Mouse (Mus musculus): Measurements from ENCODE around the gene Hsh2d. TPM values are rescaled to one million over a fixed set of nuclear protein-coding genes. Genes with fewer than 3 reads are reported as not detected.

The Hsh2d gene
- total RNA-seq, 2 experiments from 2014 or later: not detected

DNA sequence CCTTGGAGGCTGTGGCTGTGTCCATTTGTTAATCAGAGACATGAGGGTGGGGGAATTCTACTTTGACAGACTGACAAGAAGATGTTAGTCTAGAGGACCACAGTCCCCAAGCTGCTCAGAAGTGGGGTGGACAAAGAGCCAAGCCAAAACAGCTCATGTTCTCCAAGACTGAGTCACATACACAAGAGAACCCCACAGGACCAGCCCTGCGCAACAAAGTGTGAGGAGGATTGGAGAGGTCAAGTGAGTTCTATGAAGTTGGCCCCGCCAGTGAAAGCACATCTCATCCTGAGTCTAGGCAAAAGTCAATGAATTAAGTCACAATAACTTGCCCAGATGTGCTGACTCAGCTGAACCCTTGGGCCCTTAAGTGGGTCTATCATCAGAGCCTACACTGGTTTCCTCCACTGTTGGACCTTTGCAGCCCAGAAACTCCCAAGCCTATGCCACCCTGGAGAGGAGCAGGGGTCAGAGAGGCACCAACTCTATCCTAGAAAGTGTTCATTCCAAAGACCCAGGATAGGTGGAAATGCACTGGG is 1.6 kb upstream of the Hsh2d start:
- DNase-seq: peak; percentile 53

DNA sequence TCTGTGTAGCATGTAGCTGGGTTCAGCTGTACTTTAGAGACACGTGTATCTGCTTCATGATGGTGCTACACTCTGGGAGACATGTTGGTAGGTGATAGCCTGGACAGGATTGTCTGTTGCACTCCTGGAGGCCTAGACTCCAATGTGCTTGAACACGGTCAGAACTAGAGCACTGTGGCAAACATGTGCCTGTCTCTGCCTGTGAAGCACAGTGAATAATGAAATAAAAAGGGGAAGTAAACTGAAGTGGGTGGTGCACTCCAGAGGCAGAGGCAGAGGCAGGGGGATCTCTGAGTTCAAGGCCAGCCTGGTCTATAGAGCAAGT is 739 bp downstream of the Hsh2d start:
- DNase-seq: no peak

DNA sequence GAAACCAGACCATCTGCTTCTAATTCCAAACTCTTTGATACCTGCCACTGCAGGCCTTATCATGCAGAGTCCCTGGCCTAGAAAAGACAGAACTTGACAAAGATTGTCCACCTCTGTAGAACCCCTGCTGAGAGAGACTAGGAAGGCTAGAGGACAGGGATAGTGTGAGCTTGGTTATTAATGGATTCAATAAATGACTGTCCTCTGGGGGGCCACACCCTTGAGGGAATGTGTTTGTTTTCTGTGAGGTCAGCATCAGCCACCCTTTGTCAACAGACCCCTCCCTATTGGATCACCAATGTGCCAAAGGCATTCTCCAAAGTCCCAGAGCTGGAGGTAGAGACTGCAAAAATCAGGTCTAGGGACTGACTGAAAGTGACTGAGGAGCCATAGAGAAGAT is 2.6 kb downstream of the Hsh2d start:
- no peak for DNase-seq

DNA sequence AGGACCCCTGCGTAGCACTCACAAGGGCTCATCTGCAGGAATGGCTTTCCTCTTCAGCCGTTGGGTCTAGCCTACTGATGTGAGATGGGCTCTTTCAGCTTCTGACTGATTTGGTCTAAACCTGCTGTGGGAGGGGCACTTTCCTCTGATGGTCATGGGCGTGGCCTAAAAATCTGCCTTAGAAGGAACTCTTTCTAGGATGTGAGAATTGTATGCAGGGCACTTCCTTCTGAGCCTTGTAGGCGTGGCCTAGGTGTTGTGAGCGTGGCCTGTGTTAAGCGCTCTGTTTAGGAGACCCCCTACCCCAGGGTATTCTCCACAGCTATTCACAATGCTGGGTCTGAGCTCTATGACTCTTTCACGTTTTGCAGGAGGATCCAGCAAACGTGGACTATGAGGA is 8.6 kb downstream of the Hsh2d start:
- DNase-seq: no peak

DNA sequence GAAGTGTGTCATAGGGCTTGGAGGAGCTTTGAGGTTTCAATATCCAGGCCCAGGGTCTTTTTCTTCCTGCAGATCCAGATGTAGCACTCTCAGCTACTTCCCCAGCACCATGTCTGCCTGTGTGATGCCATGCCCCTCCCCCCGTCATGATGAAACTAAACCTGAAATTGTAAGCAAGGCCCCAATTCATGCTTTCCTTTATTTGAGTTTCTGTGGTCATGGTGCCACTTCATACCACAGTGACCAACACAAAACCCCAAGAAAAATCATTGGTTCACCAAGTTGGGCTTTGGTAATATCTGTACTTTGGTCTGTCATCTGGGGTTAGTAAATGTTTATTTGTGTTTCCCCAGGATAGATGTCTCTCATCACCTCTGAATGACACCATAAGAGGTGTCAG is 19.1 kb downstream of the Hsh2d start:
- no peak for DNase-seq

DNA sequence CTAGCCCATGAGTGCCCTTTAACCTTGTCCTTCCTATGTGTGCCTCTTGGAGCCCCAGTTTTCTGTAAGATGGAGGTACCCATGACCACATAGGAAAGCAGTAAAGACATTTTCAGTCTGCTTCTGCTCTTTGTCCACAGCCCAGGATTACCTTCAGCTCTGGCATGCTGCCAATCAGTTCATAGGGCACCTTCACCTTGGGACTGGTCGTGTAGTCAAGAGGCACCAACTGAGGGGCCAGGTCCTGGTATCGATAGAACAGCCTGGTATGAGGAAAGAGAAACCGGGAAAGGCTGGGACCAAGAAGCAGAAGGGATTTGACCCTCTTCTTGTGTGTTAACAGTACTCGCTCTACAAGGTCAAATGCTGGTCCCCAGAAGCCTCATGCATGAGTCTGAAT is 20.8 kb downstream of the Hsh2d start:
- DNase-seq: no peak

DNA sequence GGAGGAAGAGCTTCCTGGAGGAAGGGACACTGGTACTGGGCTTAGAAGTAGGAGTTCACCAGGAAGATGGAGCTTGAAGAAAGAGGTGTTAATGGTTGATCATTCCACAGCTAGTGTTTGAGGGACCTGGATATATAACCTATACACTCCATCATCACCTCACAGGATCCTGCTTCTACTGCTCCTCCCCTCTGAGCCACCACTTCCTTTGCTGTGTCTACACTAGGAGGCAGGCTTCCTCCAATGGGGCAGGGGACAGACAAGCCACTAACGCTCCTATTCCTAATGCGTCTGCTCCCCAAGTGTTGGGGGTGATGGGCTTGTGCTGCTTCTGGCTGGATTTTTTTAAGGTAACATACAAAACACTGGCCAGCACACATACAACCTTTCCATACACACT is 21.3 kb downstream of the Hsh2d start:
- DNase-seq: no peak

DNA sequence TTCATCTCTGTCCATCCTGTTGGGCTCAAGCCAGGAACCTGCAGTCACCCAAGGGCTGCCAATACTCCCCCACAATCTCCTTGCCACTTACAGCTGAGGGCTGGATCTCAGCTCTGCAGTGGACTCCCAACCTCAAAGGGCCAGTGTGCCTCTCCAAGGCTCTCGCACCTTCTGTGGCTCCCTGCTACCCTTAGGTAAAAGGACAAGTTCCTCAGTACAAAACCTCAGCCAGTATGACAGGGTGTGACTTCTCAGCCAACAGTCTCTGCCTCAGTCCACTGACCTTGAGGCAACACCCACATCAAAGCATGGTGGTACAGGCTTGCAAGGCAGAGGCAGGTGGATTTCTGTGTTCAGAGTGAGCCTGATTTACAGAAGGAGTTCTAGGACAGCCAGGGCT is 22.4 kb downstream of the Hsh2d start:
- no peak for DNase-seq

DNA sequence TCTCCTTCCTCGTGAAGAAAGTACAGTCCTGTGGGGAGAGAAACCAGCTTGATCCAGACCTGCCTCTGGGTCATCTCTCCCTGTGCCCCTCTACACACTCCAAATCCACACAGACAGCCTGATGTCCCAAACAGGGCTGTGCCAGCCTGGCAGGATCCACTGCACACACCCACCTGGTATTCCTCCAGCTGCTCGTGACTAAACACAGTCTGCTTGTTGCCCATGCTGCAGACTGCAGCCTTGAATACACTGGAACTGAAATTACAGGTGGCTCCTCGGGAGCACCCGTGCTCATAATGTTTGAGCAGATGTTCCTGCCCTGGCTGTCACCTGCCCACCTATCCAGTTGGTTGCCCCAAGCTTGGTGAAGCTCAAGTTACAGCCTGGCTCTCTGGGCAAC is 23.3 kb downstream of the Hsh2d start, which contains the start of gene Cib3:
TSS of gene Cib3 (minus strand) at position 87 of the 400 bp plus-strand sequence.
- no peak for DNase-seq

DNA sequence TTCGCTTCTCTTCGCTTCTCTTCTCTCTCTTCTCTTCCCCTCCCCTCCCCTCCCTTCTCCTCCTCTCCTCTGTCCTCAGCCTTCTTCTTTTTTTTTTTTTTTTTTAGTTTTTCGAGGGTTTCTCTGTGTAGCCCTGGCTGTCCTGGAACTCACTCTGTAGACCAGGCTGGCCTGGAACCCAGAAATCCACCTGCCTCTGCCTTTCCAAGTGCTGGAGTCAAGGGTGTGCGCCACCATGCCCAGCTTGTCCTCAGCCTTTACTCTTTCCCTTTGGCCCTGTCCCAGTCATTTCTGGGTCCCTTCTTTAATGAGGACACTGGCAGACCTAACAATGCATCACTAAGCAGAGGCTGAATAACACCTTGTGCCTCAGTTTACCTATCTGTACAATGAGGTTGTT is 24.1 kb downstream of the Hsh2d start, which contains the start of gene Gm11034:
TSS of gene Gm11034 (minus strand) at position 101 of the 400 bp plus-strand sequence.
- DNase-seq: no peak

DNA sequence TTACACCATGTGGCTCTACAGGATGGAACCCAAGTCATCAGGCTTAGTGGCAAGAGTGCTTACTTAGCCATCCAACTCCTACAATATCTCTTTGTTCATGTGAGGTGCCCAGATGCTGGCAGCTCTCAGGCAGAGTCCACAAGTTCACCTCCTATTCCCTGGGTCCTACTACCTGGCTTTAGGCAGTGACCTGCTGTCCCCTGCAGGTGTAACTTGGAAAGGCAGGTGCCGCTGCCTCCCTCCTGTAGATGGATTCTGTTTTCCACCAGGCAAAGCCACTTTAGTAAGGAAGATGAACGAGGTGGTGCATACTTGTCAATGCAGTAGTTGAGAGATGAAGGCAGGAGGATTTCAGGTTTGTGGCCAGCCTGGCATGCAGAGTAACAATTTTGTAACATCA is 25.6 kb downstream of the Hsh2d start:
- DNase-seq: no peak

DNA sequence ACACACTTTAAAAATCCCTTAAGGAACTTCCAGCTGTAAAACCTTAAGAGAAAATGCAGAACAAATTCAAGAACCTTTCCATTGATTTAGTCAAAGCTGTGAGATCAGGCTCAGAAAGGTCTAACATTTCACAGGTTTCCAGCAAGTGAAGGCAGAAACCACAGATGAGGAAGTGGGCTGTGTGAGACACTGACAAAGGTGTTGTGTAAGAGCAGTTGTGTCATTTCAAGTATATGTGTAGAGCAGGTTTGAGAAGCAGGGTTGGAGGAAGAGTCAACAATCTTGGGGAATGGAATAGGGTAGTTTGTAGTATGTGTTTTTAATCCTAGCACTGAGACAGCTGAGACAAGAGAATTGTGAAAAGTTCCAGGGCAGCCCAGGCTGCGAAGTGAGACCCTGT is 26.4 kb downstream of the Hsh2d start:
- DNase-seq: no peak

DNA sequence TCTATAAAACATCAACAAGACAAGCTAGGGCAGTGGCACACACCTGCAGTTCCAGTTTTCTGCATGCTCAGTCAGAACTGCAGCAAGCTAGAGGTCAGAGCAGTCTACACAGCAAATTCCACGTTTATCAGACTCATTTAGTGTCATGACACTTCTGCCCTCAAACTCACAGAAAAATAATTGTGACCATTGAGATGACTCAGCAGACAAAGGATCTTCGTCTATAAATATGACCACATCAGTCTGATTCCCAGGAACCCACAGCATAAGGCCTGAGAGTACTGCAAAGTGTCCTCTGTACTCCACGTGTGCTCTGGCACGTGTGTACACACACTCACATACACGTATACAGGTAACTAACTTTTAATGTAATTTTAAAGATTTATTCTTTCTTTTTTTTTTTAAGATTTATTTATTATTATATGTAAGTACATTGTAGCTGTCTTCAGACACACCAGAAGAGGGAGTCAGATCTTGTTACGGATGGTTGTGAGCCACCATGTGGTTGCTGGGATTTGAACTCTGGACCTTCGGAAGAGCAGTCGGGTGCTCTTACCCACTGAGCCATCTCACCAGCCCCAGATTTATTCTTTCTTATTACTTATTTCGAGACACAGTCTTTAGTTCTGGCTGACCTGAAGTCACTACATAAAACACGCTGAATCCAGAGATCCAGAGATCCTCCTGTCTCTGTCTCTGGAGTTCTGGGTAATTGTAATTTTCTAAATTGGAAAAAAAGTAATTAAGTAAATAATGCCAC is 29.5 kb downstream of the Hsh2d start:
- DNase-seq: no peak

DNA sequence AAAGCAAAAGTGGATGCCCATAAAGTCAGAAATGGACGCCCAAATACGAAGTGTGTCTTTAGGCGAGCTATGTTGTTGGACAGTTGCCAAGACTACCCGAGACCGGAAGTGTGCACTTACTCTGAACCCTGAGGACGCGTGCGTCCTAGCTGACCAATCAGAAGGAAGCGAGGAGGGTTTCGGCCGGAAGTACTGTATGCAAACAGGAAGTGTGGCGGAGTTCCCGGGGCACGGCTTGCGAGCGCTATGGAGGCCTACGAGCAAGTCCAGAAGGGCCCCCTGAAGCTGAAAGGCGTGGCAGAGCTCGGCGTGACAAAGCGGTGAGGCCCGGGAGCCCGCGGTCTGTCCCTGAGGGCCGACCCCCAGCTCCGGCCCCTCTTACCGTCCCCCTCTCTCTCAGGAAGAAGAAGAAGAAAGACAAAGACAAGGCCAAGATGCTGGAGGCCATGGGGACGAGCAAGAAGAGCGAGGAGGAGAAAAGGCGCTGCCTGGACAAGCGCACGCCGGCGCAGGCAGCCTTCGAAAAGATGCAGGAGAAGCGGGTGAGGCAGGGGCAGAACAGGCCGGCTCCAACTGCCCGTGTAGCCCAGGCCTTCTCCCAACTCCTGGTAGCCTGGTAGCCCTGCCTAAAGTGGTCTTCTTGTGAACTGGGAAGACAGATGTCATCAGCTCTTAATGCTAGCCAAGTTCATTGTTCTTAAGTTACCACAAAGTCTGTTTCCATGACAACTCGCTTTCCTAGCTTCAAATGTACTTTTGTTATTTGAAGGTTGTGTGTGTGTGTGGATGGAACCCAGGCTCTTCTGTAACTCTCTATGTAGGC is 30.3 kb downstream of the Hsh2d start, which contains the start of gene Fam32a:
TSS of gene Fam32a (plus strand) at position 190 of the 823 bp plus-strand sequence.
- DNase-seq: peak; percentile 85

DNA sequence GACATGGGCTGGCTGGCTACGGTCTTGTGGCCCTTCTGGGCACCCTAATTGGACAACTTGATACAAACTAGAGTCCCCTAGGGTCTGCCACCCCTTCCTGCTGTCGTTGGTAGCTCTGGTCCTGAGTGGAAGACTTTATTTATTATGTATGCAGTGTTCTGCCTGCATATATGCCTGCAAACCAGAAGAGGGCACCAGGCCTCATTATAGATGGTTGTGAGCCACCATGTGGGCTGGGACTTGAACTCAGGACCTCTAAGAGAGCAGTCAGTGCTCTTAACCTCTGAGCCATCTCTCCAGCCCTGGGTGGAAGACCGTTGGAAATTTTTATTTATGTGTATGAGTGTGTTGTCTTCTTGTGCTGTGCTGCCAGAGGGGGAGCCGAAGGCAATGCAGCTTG is 31.3 kb downstream of the Hsh2d start:
- DNase-seq: no peak

DNA sequence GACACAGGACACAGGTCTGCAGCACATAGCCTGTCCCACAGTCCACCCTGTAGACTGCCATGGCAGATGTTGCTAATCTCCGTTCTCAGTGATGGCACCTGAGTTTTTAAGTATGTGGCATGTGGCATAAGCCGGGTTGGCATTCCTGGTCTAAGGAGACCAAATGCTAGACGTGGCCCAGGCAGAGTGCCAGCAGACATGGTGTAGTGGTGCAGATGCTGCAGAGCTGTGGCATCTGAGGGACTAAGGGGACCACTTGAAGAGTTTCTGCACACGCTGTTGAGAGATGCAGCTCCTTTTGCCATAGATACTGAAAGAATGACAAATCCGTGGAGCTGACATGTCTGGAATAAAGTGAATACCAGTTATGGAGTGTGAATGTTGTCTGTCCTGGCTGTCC is 33.2 kb downstream of the Hsh2d start:
- no peak for DNase-seq

DNA sequence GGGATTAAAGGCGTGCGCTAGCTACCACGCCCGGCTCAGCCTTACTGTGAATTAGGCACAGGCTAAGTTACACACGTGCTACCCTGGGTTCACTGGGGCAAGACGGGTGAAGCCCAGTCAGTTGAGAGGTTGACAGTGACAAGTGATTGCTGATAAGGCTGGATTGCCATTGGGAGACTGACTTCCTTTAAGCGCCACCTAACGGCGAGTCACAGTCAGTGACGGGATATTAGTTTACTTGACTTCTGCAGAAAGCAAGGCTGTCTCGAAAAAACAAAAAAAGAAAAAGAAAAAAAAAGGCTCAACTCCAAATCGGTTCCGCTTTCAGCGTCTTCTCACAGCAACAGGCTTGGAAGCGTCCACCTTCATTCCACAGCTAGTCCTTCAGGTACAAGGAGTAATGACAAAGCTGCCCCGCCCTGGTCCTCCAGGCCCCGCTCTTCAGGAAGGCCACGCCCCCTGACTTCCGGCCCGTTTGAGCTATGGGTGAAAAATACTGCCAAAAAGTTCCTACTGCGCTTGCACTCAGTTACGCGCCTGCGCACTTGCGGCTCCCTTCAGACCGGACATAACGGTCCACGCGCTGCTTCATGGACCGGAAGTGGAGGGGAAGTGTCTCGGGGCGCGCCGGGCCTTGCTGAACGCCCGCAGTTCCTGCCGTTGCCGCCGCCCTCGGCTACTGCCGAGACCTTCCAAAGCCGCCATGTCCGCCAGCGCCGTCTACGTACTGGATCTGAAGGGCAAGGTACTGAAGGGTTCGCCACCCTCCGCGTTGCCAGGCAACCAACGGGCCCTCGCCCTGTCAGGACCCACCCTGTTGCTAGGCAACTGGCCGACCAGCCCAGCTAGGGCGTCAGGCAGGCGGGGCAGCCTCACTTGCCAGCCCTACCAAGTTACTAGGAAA is 50.3 kb downstream of the Hsh2d start, which contains the start of gene Ap1m1:
TSS of gene Ap1m1 (plus strand) at position 520 of the 904 bp plus-strand sequence.
- DNase-seq: peak; percentile 97

DNA sequence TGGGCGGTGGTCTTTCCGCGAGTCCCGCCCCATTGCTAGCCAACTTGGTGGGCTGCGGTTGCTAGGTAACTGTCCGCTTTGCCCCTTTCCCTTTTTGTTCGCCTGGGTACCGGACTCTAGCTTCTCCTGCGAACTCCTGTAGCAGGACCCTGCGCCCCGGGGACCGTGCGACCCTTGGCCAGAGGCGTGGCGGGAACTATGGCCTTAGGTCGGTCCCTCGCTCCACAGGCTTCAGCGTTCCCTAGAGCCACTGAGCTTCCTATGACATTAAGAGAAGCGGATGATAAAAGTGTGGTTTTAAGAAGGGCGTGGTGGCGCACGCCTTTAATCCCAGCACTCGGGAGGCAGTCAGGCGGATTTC is 50.9 kb downstream of the Hsh2d start:
- DNase-seq: no peak

DNA sequence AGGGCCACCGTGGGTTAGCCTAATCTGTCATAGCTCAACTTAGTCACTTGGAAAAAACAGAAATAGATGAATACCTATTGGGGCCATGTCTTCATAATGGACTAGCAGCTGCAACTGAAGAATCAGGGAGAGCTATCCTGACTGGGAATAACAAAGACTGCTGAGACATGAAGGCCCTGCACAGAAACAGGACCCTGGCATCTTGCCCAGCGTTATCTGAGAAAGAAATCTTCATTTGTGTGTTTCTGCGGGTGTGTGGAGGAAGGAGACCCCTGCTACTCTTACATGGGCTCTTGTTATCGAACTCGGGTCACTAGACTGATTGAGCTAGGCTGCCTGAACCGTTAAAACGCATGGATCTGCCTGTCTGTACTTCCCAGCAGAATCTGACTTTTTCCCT is 51.5 kb downstream of the Hsh2d start:
- DNase-seq: no peak

DNA sequence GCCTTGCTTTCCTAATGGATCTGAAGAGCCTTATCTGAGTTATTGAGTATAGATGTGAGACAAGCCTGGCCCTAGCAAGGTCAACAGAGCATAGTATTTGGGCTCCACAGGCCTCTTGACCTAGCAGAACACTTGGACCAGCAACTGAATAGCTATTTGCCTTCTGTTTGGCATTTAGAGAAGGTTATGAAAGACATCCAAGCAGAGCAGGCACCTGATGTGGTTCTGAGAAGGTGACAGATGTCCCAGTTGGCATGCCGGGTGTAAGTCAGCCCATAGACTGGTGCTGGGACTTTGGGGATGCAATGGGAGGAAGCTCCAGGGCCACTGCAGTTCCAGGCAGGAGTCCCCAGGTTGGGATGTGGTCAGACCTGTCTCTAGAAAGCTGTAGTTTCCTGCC is 52.8 kb downstream of the Hsh2d start:
- DNase-seq: no peak

DNA sequence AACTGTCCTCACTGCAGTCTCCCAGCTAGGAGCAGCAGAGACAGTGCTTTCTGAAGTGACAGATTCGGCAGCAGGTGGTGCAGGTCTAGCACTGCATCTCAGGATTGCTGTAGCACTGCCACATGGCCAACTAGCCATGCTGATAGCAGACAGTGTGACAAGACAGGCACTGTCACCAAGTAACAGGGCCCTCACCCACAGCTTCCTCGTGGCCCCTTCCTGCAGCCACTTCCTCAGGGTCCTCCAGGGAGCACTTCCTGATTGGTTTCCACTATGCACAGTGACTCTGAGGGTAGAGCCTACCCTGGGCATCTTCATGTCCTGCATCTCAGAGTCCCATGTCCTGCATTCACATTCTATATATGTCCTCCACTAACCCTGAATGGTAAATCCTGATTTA is 55.2 kb downstream of the Hsh2d start:
- DNase-seq: no peak
